Mouse (Mus musculus): ENCODE data around the gene Ntn4.

Ntn4 gene

DNA sequence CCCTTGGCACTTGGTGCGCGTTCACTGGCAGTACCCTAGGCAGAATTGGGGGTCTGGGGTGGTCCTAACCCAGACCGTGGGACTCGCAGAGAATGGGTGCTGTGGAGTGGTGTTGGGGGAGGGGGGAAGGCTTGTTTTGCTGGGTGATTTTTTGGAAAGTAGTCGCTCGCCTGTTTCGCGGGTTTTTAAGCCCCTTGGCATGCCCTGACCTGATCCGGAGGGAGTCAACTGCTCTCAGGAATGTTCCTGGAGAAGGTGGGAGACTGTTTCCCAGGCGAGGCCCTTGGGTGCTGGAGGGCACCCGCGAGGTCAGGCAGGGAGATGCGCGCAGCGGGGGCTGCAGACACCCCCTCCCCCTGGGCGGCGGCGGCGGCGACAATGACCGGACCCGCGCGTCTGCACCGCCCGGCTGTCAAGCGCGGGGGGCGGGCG lies at the start of gene Ntn4:
Ntn4 (plus strand) TSS at position 161 of the 432 bp plus-strand sequence.
- DNase-seq, result peak; percentile 13

DNA sequence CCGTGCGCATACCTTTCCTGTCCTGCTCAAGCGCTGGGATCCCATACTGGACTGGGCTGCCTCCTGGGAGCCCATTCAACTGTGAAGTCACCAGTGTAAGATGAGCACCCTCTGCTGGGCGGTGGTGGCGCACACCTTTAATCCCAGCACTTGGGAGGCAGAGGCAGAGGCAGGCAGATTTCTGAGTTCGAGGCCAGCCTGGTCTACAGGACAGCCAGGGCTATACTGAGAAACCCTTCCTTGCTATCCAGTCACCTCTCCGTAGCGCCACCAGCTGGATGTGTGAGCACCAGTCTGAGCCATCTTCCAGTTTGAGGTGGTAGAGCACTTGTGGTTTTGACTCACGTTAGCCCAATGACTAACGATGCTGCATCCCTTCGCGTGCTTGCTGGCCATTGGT lies 48.0 kb upstream of the Ntn4 start:
- peak; percentile 13 for DNase-seq

DNA sequence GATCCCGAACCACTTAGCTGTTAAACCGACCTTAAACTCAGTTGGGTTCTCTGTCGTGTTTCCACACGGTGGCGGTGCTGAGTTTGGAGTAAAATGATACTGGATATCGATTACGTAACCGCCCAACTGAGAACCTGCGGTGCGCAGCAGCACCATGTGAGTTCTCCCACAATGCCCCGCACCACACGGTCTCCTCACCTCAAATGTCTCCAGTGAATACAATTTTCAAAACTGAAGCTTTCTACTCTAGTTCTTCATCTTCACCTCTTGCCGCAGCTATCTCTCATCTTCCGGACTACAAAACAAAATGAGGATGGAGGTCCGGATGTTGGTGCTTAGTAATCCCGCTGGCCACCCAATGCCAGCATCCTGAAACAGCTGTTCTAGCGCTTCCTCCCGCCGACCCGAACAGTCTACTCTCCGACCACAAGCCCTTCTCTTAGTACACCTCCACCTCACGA lies 46.4 kb upstream of the Ntn4 start:
- peak; percentile 89 for DNase-seq

GRCm38 (mm10) chr10:93595831-93596230 lies 44.6 kb upstream of the Ntn4 start:
- DNase-seq, result no peak

DNA sequence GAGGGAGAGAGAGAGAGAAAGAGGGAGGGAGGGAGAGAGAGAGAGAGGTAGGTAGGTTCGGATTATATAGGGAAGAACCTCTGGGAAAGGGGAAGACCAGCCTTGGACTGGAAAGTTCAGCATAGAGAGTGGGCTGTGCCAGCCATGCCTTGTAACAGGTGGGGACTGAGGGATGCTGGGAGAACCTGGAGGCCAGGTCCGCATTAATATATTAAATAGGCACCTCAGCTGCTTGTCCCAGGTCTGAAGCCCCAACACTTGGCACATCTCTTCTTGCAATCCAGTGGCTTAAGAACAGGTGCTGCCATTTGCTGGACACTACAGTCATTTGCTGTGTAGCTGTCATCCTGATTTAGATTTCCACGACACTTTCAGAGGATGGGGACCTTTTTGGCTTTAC lies 43.8 kb upstream of the Ntn4 start:
- DNase-seq, result no peak

GRCm38 (mm10) chr10:93602309-93602708 lies 38.2 kb upstream of the Ntn4 start:
- no peak for DNase-seq

- DNase-seq, result no peak
Observed at GRCm38 (mm10) chr10:93603256-93603655, 37.2 kb upstream of the Ntn4 start.

DNA sequence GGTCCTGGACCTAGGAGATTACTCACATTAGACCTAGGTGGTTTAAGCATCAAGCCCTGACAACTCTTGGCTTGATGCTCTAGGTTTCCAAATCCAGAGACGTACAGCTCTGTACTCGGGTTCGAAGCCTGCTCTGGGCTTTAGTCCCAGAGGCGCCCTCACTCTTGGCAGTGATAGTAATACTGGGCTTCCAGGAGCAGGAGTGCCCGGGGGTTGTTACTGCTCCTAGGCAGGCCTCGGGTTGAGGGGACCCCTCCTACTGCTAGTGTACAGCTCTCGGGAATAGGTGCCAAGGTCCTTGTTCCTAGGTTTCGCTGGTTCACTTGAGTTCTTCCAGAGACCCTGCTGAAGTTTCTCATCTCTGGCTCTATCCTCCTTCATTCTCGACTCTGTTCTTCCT lies 34.2 kb upstream of the Ntn4 start:
- DNase-seq, result no peak

GRCm38 (mm10) chr10:93608051-93608450 lies 32.4 kb upstream of the Ntn4 start:
- peak; percentile 24 for DNase-seq

DNA sequence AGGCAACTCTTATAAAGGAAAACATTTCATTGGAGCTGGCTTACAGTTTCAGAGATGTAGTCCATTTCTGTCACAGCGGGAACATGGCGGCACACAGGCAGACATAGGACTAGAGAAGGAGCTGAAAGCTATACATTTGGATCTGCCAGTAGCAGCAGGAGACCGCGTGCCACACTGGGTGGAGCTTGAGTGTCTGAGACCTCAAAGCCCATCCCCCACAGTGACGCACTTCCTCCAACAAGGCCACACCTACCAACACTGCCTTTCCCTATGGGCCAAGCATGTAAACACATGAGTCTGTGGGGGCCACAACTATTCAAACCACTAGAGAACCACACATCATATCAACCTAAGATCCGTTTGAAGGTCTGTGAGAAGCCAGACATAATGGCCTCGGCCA lies 31.2 kb upstream of the Ntn4 start:
- no peak for DNase-seq

DNA sequence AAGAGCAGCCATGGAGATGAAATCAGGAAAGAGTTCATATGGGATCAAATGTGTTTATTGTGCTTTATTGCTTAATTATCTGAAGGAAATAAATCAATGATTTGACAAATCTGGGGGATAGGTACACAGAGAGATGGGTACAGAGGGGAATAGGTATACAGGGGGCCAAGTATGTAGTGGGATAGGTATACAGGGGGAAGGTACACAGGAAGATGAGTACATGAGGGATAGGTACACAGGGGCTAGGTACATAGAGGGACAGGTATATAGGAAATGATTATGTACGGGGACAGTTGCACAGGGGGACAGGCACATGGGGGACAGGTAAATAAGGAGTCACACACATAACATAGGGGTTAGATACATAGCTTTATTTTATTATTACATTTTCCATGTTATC lies 29.6 kb upstream of the Ntn4 start:
- DNase-seq, result no peak

- no peak for DNase-seq
Observed at GRCm38 (mm10) chr10:93611419-93612007, 29.0 kb upstream of the Ntn4 start.

DNA sequence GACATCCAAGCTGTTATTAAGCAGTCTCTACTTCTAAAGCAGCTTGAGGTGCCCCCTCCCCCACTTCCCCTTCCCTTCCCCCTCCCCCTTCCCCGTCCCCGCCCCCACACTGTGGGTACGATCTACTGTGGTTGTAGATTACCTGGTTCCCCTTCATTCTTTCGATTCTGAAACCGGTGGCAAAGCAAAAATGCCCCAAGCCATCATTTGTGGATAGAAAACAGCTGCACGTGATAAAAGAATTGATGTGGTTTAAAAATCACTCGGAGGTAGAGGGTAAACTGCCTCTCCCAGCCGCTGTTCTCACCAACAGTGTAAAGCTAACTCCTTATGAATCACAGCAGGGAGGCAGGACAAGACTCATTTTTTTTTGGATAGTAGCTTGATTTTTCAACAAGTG lies 25.6 kb upstream of the Ntn4 start:
- DNase-seq, result no peak

DNA sequence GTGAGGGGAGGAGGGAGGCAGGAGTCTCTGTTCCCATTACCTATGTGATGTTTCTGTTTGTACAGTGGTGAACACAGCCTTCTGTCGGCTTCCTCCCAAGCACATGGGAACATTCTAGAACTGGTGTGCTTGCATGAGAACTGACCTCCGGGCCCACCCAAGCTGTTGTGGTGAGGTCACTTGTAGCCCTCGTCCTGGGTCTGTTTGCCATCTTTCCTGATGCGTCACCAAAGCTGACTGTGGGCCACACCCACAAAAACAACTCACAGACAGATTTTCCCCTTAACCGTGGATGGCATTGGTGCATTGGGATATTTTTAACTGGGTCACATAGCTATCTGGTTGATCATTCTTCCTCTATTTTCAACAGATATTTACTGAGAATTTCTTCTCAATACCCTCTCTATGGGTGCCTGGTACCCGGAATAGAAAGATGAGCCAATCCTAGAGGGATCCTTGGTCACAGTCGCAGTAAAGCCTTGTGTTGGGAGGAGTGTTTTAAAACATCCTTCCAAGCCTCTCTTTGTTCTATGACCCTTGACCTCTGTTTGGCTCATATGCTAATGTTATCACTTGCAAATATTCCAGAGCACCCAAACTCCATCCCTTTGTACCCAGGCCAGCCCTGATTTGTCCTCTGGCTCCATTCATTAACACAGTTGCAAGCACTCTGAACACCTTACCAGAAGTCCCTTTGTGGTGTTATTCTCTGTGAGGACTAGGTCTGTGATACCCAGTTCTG lies 19.9 kb upstream of the Ntn4 start:
- no peak for DNase-seq

DNA sequence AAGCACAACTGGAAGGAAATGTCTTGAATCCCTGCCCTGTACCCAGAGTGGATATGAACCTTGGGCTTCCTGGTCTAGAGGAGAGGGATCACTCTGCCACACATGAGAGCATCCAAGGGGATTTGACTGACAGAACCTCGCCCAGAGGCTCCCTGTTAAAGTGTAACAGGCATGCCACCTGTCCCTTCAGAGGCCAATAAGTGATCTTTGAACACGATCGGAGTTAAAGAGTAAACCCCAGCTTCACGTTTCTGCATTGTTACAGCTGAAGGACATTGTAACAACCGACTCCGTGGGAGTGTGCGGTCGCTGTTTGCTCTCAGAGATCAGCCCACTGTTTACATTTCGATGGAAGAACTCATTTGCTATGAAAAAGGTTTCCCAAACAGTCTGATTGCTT lies 16.8 kb upstream of the Ntn4 start:
- no peak for DNase-seq

DNA sequence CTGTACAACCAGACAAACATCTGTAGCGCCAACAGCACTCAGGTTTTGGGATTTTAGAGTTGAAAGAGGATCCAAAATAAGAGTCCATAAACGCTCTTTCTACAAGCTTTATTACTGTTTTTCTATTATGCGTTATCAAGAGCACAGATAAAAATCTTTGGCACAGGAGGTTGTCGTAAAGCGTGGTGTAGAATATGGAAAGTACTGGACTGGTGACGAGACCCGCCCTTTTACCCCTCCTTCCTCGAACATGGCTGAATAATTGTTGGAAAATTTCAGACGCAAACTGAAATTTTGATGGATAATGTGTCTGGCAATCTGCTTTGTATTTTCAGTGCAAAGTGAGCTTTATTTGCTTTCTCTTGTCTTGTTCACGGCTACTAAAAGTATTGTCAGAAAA lies 16.3 kb upstream of the Ntn4 start:
- DNase-seq, result no peak

DNA sequence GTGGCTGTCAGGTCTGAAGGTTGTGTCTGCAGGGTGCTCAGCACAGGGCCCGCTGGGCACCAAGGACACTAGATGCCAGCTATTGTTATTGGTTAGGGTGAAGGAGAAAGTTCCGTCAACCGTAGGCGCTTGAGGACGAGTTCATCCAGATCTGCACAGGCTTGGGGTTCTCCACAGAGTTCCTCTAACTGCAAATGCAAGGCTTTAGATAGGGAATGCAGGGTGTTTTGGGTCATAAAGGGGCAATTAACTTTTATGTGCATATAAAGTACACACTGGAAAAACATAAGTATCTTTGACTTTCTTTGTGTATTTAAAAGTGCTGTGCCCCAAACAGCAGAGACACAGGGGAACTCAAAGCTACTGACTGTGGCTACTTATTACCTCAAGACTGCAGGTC lies 10.2 kb upstream of the Ntn4 start:
- no peak for DNase-seq

GRCm38 (mm10) chr10:93632086-93632485 lies 8.4 kb upstream of the Ntn4 start:
- no peak for DNase-seq

DNA sequence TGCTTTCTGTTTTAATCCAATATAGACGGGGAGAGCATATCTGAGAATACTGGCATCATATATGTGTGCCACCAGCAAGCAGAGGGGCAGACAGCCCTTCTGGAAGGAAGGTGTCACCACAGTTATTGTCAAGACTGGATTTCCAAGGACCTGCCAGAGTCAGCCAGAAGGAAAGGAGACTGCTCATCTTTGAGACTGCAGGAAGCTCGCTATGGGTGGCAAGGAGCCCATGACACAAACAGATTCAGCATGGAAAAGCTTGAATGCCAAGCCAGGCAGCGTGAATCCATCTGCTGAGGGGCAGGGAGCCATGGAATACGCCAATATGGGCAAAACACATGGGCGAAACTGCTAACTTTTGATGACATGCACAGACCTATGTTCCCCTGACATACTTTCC lies 6.9 kb upstream of the Ntn4 start:
- peak; percentile 48 for DNase-seq

GRCm38 (mm10) chr10:93633971-93634370 lies 6.5 kb upstream of the Ntn4 start:
- DNase-seq, result no peak

- DNase-seq, result no peak
Observed at GRCm38 (mm10) chr10:93635941-93636340, 4.5 kb upstream of the Ntn4 start.

GRCm38 (mm10) chr10:93640953-93641820 lies 706 bp downstream of the Ntn4 start:
- DNase-seq, result peak; percentile 36

DNA sequence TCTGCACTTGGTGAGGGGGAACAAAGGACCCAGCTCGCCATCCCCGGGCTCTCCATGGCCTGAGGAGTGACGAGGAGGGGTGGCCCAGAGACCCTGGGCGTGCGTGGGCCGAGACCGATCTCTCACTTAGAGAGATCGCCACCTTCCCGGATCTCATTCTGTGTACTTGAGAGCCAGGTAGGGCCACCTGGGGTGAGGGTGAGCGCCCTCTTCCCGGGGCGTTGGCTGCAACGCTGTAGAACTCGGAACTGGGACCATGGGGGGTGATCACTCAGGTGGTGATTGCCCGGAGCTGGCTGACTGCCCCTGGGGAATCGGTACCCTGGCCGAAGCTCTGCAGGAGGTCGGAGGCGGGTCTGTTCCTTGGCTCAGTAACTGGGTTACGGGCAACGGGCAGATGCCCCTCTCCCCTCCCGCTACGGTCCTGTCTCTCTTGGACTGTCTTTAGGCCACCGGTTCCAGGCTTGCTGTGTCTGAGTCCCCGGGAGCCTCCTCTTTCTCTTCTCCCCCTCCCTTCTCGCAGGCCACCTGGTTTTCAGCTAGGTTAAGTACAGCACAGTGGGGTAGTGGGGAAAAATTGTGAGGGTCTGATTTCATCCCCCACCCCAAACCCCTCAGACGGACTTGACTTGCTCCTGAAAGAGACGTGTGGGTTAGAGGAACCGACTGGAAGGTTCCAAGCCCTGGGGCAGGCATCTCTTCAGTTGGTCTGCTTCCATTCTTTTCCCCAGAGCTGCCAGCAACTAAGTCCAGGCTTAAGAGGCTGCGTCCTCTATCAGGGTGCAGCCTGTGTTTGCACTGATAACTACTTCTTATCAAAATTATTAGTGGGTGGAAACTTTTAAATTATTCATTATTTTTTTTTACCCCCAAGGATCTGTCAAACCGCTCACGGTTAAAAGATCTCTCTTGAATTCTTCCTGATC lies 1.6 kb downstream of the Ntn4 start:
- peak; percentile 13 for DNase-seq

Data from right cerebral cortex, postnatal 4 days (tissue).